Mouse (Mus musculus) testis, adult 2 months (tissue): ENCODE measurements around the gene Obsl1. TPM values are rescaled to one million over a fixed set of nuclear protein-coding genes. Genes with fewer than 3 reads are reported as not detected.

Experiments
- H3K27ac ChIP-seq: fragments of 200-500 bp; 2 replicates; pipeline ENCODE4 v1.5.1; 2012; ENCODE audit warnings: low read depth, low read length; ENCODE audit not compliant: control insufficient read depth, insufficient read depth
- H3K27me3 ChIP-seq: fragments of 200-500 bp; 2 replicates; pipeline ENCODE4 v1.6.1; 2012; ENCODE audit warnings: mild to moderate bottlenecking, low read length, moderate library complexity; ENCODE audit not compliant: control insufficient read depth, insufficient read depth
- H3K36me3 ChIP-seq: fragments of 200-500 bp; 2 replicates; pipeline ENCODE4 v1.6.1; 2012; ENCODE audit warnings: mild to moderate bottlenecking, low read length; ENCODE audit not compliant: control insufficient read depth, insufficient read depth
- H3K4me1 ChIP-seq: fragments of 200-500 bp; 2 replicates; pipeline ENCODE4 v1.6.1; 2012; ENCODE audit warnings: low read length; ENCODE audit not compliant: control insufficient read depth, insufficient read depth
- H3K4me3 ChIP-seq: fragments of 200-500 bp; 2 replicates; pipeline ENCODE4 v1.5.1; 2012; ENCODE audit warnings: low read depth, mild to moderate bottlenecking, low read length, moderate library complexity, mixed read lengths; ENCODE audit not compliant: control insufficient read depth
- CTCF ChIP-seq: fragments of 200-500 bp; IDR thresholded peaks from 2 replicates; pipeline ENCODE4 v1.5.1; 2012; ENCODE audit warnings: low read depth, mild to moderate bottlenecking, inconsistent platforms, low read length, moderate library complexity; ENCODE audit not compliant: control insufficient read depth, insufficient read depth, insufficient replicate concordance
- POLR2A ChIP-seq: fragments of 200-500 bp; IDR thresholded peaks from 2 replicates; pipeline ENCODE4 v1.6.1; 2012; ENCODE audit warnings: low read depth, mild to moderate bottlenecking, inconsistent platforms, low read length, moderate library complexity; ENCODE audit not compliant: control insufficient read depth
- polyA plus RNA-seq: library from polyadenylated mRNA; depleted of rRNA; stranded (reverse); fragments of >200 nt; gene quantifications from 2 replicates; pipeline ENCODE4 v1.2.3, GENCODE M21; 2012; rRNA removed

Obsl1 gene
- 46.0 and 47.0 TPM in 2 replicates for polyA plus RNA-seq

DNA sequence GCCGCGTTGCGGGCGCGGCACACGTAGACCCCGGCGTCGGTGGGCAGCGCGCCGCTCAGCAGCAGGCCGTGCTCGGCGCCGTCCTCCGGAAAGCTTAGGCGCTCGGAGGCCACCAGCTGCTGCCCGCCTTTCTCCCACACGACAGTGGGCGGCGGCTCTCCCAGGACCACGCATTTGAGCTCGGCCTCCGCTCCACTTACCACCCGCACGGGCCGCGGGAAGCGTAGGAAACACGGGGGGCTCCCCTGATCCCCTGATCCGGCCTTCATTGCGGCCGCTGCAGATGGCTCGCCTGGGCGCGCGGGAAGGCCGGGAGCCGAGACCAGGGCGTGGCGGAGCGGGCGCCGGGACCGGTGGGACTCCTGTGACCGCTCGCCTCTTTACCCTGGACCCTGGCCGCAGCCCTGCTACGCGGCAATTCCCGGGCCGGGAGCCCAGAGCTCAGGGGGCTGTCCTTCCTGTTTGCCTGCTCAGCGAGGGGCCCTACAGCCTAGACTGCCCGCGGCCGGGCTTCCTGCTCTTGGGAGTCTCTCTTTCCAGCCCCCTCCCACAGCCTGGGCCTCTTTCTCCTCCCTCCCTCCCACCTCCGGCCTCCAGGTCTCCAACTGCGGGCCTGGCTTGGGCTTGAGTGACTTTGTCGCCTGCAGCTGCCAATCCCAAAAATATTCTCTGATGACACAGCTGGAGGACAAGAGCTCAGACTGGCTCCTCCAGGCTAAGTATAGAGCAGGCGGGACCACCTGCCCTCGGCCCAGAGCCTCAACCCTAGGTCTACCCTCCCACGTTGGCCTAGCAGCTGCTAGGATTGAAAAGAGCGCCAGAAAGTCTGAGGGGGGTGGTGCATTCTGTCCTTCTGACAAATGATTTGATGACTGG, at the start of gene Obsl1:
Gene Obsl1 (minus strand): TSS at position 497 of the 876 bp plus-strand sequence.
- Histone ChIP-seq H3K27ac (peak within 1 kb of the TSS; percentile 57), H3K27me3 (no peaks in the 10 kb centered on the region), H3K36me3 (no peaks in the 10 kb centered on the region), H3K4me3 (peak within 1 kb of the TSS; percentile 66), H3K4me1 (peaks cover 37% of the 10 kb centered on the region)
- TF ChIP-seq POLR2A = peak; percentile 45; the same call in 1 of the 2 replicates
- TF ChIP-seq CTCF = no peak

DNA sequence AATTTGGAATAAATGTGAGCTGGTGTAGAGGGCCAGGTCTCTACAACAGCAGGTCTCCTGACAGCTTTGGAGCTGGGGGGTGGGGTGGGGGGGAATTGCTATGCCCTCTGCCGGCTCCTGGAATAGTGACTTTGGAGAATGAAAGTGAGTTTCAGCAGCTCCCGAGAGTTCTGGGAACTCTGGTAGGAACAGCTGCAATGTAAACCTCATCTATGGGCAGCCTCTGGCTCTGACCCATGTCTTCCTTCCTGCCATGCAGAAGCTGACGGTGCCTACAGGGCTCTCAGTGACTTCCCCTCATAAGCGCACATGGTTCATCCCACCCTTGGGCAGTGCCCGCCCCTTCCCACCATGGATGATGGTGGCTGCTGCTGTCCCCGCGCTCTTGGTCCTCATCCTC, 49.4 kb upstream of the Obsl1 start:
- Histone ChIP-seq H3K27ac (no peak overlapping the region), H3K27me3 (no peaks in the 10 kb centered on the region), H3K4me1 (peaks cover 15% of the 10 kb centered on the region), H3K4me3 (no peak overlapping the region), H3K36me3 (no peaks in the 10 kb centered on the region)
- no peak for TF ChIP-seq POLR2A
- TF ChIP-seq CTCF = no peak

GRCm38 (mm10) chr1:75550586-75550985, 44.3 kb upstream of the Obsl1 start:
- Histone ChIP-seq H3K27ac (no peak overlapping the region), H3K4me1 (peaks cover 13% of the 10 kb centered on the region), H3K36me3 (no peaks in the 10 kb centered on the region), H3K4me3 (no peak overlapping the region), H3K27me3 (no peaks in the 10 kb centered on the region)
- TF ChIP-seq CTCF = no peak
- no peak for TF ChIP-seq POLR2A

DNA sequence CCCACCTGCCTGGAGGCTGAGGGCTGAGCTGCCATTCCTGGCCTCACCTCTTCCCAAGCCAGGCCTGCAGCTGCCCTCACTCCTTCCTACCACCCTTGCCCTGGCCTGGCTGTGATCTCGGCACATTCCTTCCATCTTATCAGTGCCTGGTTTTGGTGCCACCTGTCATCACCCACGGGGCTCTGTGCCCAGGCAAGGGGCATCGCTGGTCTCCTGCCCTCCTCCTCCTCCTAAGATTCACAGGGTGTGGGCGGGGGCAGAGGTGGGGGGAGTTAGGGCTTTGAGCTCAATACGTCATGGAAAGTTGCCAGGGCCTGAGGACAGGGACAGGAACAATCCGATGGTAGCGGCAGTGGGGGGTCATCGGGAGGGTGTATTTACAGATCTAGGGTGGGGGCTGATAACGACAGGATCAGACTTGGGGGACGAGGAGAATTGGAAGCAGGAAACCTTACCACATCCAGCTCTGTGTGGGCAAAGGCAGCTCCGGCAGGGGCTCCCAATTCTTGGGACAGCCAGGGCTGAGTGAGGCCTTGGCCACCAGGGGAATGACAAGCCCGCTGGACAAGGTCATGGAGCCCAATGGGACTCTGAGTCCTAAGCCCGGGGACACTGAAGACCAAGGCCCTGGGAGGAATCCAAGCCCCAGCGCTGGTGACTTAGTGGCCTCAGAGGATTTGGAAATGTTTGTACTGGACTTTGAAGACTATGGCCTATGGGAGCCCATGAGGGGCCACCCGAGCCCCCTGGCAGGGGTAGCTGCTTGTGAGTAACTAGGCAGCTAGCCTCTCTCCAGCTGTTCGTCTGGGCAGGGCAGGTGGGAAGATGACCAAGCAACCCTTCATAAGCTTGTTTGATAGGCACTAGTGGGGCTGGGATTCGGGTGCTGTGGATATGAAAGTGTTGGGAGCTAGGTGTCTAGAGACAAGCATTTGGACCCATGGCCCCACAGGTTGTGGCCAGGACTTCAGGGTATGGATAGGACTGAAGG, 43.3 kb upstream of the Obsl1 start:
- no peak overlapping the region for H3K27ac ChIP-seq
- no peak for TF ChIP-seq POLR2A
- no peak for TF ChIP-seq CTCF
- H3K27me3 ChIP-seq = no peaks in the 10 kb centered on the region
- no peaks in the 10 kb centered on the region for H3K36me3 ChIP-seq
- no peak overlapping the region for H3K4me3 ChIP-seq
- H3K4me1 ChIP-seq = peaks cover 13% of the 10 kb centered on the region

GRCm38 (mm10) chr1:75548871-75549270, 42.6 kb upstream of the Obsl1 start:
- Histone ChIP-seq H3K27me3 (no peaks in the 10 kb centered on the region), H3K4me3 (no peak overlapping the region), H3K27ac (no peak overlapping the region), H3K36me3 (no peaks in the 10 kb centered on the region), H3K4me1 (peaks cover 13% of the 10 kb centered on the region)
- TF ChIP-seq CTCF (no peak), POLR2A (no peak)

DNA sequence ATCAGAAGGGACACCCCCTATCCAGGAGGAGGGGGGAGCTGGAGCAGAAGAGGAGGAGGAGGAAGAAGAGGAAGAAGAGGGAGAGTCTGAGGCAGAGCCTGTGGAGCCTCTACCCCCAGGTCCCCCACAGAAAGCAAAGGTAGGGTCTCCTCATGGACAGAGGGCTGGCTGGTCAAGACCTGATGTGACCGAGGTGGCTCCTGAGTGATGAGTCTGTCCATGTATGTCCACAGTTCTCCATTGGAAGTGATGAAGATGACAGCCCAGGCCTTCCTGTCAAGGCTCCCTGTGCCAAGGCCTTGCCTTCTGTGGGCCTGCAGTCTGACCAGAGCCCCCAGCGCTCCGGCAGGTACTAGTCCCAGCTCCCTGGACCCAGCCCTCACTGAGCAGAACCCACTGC, 41.8 kb upstream of the Obsl1 start:
- no peak overlapping the region for H3K27ac ChIP-seq
- peaks cover 13% of the 10 kb centered on the region for H3K4me1 ChIP-seq
- TF ChIP-seq POLR2A (no peak), CTCF (no peak)
- H3K36me3 ChIP-seq = no peaks in the 10 kb centered on the region
- H3K27me3 ChIP-seq = no peaks in the 10 kb centered on the region
- H3K4me3 ChIP-seq = no peak overlapping the region

DNA sequence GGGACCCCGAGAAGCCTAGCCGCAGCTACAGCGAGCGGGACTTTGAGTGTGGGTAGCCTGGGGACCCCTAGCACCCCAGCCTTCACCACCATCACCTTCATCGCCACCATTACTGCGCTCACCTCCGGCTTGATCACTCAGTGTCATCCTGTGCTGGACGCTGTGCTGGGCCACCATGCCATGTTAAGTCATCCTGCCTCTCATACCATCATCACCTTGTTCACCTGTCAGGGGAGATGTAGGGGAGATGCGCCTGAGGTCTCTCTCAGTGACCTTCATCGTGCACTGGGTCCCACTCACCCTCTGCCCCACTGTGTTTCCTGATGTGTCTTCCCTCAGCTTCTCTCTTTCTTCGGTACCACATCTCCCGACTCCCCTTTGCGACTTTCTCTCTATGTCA, 41.1 kb upstream of the Obsl1 start:
- Histone ChIP-seq H3K36me3 (no peaks in the 10 kb centered on the region), H3K27ac (no peak overlapping the region), H3K4me1 (peaks cover 13% of the 10 kb centered on the region), H3K27me3 (no peaks in the 10 kb centered on the region), H3K4me3 (no peak overlapping the region)
- TF ChIP-seq CTCF (no peak), POLR2A (no peak)
